Mouse (Mus musculus) inflammation-experienced regulatory T-cells, adult 6 months (primary cell): ENCODE measurements around the gene Gm8122. TPM values are rescaled to one million over a fixed set of nuclear protein-coding genes. Genes with fewer than 3 reads are reported as not detected.
"Not testable (repeated sequence)": the region's sequence is repeated elsewhere in the genome, so short reads cannot be mapped to it uniquely, and the experiment has no call there.

Experiments
- ATAC-seq: one replicate; pipeline ENCODE4 v1.8.0; 2017
- polyA plus RNA-seq, 3 experiments: library from polyadenylated mRNA; unstranded; fragments of 100-300 nt; shearing (Covaris generic); gene quantifications; one replicate each; pipeline ENCODE4 v1.2.1; 2017

Gene Gm8122
- not detected for polyA plus RNA-seq

DNA sequence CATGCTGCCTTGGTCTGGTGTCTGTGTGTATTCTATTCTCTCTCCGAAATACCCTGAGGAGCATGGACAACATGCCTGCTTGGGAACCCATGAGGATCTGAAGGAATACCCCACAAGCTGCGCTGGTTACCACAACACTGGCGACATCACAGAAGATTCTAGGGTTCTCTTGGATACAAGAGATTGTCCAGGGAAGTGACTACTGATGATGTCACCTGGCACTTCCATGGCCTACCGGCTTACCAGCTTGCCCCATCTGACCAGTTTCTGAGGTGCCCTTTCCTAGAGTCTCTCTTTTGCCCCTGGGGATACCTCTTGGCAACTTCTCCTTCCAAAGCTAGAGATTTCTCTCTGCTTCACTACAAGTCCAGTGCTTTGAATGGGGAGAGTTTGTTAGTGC lies at the start of gene Gm8122:
Gene Gm8122, minus strand, starts transcription at position 101 of the 400 bp plus-strand sequence.
- ATAC-seq: not testable (repeated sequence)

DNA sequence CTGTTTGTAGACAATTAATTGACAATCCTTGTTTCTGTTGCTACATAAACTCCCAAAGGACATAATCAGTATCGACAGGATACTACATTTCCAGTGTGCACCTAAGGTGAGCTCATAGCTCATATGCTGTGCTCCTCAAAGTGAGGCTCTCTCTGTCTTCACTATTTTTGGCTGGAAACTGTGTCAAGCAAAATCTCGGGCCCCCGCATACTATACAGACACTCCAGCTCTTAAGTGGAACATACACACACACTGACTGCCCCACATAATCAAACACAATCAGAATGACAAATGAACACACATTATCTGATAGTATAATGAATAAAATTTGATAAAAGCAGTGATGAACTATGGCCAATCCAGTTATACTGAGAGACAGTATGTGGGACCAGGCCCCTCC lies 43.6 kb upstream of the Gm8122 start:
- ATAC-seq: not testable (repeated sequence)

DNA sequence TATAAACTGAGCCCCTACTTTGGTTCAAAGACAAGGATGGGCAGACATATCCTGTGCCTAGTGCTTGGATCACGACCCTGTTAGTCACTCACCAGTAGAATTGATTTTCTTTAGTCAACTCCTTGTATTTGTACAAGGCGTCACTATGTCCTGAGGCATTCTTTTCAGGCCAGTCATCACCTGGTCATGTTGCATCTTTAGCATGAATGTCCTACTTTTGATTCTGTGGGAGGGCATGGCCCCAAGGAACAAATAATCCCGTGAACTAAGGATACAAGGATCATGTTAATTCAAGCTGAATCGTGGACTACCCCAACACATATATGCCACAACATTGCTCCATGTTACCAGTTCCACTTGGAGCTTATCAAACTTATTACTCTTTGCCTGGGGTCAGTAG lies 43.0 kb upstream of the Gm8122 start:
- ATAC-seq: not testable (repeated sequence)

DNA sequence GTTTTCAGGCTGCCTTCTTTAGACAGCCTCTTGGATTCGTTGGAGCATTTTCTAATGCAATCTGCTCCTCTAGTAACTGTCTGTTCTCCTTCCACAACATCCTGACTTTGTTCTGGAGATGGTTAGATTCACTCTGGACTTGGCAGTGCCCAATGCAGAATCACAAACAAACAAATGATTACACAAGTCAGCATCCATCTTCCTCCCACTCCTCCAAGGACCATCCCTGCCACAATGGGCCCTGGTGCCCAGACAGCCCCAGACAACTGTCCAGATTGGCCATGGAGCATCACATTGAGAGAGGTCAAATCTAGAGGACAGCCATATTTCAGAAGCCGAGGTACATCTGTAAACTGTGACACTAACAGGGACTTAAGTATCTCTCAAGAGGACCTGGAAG lies 42.4 kb upstream of the Gm8122 start:
- ATAC-seq: not testable (repeated sequence)

DNA sequence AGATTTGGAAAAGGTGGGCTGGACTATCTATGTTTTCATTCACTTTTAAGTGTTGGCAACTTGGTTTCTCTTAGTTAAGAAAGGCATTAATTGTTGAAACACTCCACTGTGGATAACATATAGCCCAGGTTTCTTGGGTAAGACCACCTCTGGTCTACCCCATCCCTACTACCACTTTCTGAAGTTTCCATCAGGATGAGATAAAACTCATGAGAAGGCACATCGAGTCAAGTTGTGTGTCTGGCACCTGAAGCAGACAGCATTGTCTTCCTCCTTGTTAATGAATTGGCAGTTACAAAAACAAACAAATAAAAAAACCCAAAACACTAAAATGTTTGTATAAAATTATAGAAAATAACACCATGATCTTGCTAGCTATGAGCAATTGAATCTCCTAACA lies 40.6 kb upstream of the Gm8122 start:
- ATAC-seq: not testable (repeated sequence)

DNA sequence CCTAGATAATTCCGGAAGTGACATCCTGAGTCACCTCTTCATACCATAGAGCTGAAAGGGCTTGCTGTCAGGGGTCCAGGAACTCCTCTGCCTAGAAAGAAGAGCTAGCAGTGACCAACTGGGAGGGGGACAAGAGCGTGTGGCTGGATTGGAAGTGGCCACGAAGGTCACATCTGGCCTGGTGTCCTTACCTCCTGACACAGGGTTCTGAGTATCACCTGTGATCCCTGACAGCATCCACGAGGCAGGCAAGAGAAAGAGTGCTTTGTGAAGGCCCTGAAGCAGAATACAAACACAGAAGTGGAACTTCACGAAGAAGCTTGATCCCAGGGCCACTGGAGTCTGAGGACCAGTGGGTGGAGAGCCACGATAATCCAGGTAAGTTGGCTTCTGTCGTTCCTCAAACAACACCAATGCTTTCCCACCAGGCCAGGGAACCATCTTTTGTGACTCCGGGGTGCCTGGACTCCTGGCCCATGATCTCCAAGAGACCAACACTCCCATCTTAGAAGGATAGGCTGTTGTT lies 39.9 kb upstream of the Gm8122 start, which contains the start of gene Gm9732:
Gene Gm9732, plus strand, starts transcription at position 51 of the 526 bp plus-strand sequence.
- not testable (repeated sequence) for ATAC-seq

DNA sequence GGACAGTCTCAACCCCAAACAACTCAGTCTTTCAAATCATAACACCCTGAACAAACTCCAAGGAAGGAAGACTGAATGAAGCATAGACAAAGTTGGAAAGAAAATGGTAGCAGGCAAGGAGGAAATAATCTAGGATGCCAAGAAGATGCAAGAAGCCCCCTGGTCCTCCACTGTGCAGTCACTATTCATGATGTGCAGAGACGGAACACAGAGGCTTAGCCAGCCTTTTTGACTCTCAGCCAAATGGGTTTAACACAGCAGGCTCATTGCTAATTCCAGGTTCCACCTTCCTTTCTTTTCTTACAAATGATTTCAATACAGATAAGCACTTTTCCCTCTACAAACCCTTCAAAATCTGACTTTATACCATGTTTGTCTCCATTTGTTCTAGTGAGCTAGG lies 38.1 kb upstream of the Gm8122 start:
- not testable (repeated sequence) for ATAC-seq

DNA sequence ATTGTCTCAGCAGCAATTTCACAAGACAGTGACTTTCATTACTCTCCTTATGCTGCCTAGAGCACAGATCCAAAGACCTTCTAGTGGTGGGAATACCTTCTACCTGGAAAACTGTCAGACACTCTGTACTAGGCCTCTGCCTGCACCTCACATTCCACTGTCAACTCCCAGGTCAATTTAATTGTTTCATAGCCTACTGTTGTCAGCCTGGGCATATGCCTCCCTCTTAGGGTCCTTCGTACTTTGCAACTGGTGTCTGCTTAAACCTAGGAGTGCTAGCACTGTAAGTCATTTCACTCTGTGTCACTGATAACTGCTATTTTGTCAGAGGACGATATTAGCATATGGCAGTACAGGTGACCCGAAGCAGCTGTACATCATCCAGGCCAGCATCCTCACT lies 34.1 kb upstream of the Gm8122 start:
- ATAC-seq: not testable (repeated sequence)

DNA sequence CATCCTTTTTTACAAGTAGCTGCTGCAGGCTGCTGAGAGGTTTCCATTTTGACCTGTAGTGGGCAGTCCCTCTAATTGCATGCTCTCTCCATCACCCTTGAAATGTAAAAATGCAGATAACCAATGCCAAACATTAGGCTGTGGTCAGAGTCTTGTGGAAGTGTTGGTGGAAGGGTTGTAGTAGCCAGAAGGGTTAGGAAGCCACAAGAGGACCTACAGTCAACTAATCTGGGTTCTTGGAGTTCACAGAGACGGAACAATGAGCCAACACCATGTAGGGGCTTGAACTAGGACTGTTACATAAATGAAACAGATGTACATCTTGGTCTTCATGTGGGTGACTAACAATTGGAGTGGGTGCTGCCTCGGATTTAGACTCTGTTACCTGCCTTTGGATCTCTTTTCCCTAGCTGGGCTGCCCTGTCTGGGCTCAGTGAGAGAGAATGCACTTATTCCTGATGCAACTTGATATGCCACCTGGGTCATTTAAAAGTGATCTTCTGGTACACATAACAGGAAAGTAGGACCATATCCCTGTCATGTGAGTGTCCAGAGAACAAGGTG lies 33.5 kb upstream of the Gm8122 start:
- not testable (repeated sequence) for ATAC-seq

DNA sequence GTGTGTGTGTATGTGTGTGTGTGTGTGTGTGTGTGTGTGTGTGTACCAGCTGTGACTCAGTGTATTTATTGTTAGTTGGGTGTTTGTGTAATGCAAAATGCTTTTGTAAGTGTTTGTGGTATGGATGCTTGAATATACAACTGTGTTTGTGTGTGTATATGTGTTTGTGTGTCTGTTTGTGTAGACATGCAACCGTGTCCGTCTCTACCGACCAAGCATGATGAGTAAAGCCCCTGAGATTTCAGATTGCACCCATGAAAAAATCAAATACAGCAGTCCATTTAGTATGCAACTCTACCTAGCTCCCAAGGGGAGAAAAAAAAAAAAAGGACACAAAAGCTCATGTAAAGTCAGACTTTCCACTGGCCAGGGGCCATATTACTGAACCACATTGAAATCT lies 28.3 kb upstream of the Gm8122 start:
- ATAC-seq: not testable (repeated sequence)

DNA sequence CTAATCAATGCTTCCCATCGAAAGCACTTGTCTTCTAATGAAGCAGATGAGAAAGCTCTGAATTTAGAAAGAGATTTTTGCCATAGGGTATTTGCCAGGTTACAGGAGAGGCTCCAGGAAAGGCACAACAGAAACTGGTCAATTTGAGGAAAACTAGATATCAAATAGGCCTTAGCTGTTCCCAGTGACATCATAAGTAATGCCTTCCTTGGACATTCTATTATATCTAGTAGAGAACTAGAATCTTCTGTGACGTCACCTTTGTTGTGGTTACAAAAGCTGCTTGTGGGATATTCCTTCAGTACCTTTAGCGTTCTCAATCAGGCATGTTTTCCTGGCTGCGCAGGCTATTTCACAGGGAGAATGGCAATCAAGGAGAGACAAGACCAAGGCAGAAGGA lies 23.2 kb upstream of the Gm8122 start, which contains the start of gene Gm8126:
Gene Gm8126, plus strand, starts transcription at position 301 of the 400 bp plus-strand sequence.
- not testable (repeated sequence) for ATAC-seq

DNA sequence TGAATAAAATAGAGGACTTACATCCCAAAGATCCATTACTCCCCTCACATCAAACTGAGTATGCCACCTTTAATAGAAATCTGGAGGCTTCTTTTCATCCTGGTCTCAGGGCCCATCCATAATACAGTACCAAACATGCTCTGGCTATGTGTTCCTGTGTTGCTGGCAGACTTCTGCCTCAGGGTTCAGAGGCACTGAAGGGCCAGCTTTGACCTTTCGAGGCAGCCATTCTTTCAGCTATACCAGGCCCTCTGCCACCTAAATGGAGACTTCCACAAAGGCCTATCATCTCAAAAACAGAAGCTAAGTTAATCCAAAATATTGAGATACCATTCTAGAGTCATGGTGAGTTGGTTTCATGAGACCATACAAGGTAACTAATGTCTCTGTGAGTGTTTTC lies 21.4 kb upstream of the Gm8122 start:
- not testable (repeated sequence) for ATAC-seq

DNA sequence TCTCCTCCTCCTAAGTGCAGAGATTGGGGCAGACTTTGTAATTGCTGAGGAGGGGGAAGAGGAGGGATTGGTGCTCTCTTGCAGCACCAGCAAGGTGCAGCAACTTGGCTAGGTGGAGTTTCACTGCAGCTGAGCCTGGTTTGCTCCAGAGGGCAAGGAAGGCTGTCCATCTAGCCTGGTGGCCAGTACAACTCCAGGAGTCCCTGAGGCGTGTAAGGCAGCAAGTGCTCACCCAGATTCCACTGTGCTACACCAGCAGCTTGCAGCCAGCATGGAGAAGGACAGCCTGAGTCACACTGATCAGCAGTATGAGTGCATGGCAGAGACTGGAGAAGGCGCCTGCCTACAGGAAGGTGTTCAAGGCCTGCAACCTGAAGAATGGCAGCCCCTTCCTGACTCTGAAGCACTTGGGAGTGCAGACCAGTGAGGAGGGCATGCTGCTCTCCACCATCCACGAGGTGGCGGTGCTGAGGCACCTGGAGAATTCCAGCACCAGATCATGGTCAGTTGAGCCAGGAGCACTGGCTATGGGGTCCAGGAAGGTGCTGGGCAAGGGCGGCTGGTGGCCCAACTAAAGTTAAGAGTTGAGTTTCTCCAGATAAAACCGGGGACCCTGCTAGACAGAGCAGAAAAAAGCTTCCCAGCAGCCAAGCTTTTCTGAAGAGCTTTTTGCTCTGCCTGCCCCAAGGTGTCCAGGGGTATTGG lies 15.6 kb upstream of the Gm8122 start:
- ATAC-seq: not testable (repeated sequence)

DNA sequence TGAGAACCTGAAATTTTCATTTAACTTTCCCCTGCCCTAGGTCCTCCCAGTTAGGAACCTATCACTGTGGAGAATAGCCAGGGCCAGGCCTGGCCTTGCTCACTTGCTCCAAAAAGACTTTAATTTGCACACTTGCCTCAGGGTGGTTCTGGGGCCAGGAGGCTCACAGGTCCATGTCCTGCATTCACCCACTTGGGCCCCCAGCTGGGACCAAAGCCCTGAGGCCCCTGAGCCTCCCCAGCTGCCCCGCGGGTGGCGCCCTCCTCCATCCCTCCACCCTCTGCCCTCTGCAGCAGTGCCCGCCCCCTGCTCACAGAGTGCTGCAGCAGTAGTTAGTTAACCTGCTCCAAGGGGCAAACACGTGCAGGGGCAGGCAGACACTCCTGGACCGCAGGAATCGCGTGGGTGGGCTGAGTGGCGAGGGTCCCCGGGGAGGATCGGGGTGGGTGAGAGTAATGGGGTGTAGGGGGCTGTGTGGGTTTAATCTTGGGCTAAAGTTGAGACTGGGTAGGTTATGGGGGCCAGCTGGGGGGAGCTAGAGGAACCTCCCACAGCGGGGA lies 14.6 kb upstream of the Gm8122 start:
- not testable (repeated sequence) for ATAC-seq

DNA sequence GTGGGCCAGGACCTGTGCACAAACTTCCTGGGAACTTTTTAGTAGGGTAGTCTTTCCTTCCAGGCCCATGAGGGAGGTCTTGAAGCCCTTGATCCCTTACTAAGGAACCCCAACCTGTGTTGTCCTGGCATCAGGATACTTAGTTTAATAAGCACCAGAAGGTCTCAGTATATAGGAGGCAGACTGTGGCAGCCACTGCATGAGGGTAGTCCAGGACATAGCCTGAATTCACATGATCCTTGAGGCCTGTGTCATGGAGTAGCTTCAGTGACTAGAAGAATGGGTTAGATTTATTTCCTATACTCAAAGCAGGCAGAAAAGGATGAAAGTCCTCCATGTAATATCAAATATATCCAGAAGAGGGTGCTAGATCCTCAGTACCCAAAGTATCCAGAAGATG lies 2.7 kb upstream of the Gm8122 start:
- ATAC-seq: not testable (repeated sequence)

Other genes starting within 250 kb of the Gm8122 start
- gene Gm8082, start 241.7 kb downstream of the Gm8122 start, polyA plus RNA-seq: not detected
- gene Gm10376, start 219.7 kb downstream of the Gm8122 start, polyA plus RNA-seq: not detected
- not detected for gene Gm8094, start 158.7 kb downstream of the Gm8122 start, polyA plus RNA-seq
- not detected for gene Gm8104, start 134.7 kb downstream of the Gm8122 start, polyA plus RNA-seq
- gene Gm7233, start 55.4 kb downstream of the Gm8122 start, polyA plus RNA-seq: not detected
- not detected for gene Gm8126, start 23.3 kb upstream of the Gm8122 start, polyA plus RNA-seq
- not detected for gene Gm9732, start 39.7 kb upstream of the Gm8122 start, polyA plus RNA-seq
- gene Gm8127, start 58.5 kb upstream of the Gm8122 start, polyA plus RNA-seq: not detected
- not detected for gene 1700001F09Rik, start 112.5 kb upstream of the Gm8122 start, polyA plus RNA-seq
- not detected for gene Gm8138, start 181.0 kb upstream of the Gm8122 start, polyA plus RNA-seq